17 mouse cellular contexts compared by ENCODE assay signal in genomic region chr5:68353211-68353610, GRCm38 (mm10).
DNase-seq lines count a peak whose midpoint lies in the region; ATAC-seq lines count a peak whose summit lies in the region.
"Had no signal": no experiment of that assay in that cellular context is flagged by ENCODE, and none has a peak within 500 bp of the region (broad histone marks: within the 10 kb centered on the region; RNA-seq: fewer than 3 reads in every experiment).

No protein-coding gene starts in this region.

- DNase-seq in hindbrain, embryonic 14.5 days (ENCODE audit: low spot score) = no peak
- DNase-seq in hindbrain, embryonic 10.5 days (ENCODE audit: low spot score) = no peak
- peak; percentile 87 to 94 for DNase-seq in cerebellum, adult 18-20 months
- DNase-seq in cerebellum, postnatal 14 days = peak; percentile 87 to 92
- DNase-seq in retina, embryonic 14.5 days (ENCODE audit: low spot score) = peak; percentile 66
- DNase-seq in heart, adult 8-10 months (ENCODE audit: low spot score) = no peak
- no peak for DNase-seq in embryonic facial prominence, embryonic 10.5 days (ENCODE audit: low spot score)
- DNase-seq: heart, postnatal 36 days; layer of hippocampus, postnatal 36 days; lung, postnatal 10 days had no signal

- H3K9me3 ChIP-seq in hindbrain, embryonic 14.5 days (ENCODE audit: control insufficient read depth, low read length) = no peaks in the 10 kb centered on the region
- H3K9me3 ChIP-seq in hindbrain, embryonic 10.5 days = no peaks in the 10 kb centered on the region
- no peaks in the 10 kb centered on the region for H3K9me3 ChIP-seq in embryonic facial prominence, embryonic 10.5 days
- H3K9me3 ChIP-seq: embryonic facial prominence, embryonic 13.5 days; heart, embryonic 13.5 days; stomach, embryonic 15.5 days had no signal

- H3K4me1 ChIP-seq in hindbrain, embryonic 14.5 days (replicated peaks; ENCODE audit: control insufficient read depth, insufficient read depth, low read length) = no peaks in the 10 kb centered on the region
- H3K4me1 ChIP-seq in hindbrain, embryonic 10.5 days (replicated peaks) = no peaks in the 10 kb centered on the region
- peaks cover 3% of the 10 kb centered on the region for H3K4me1 ChIP-seq in embryonic facial prominence, embryonic 10.5 days
- H3K4me1 ChIP-seq: embryonic facial prominence, embryonic 13.5 days; heart, embryonic 13.5 days; stomach, embryonic 15.5 days had no signal

- H3K27ac ChIP-seq in hindbrain, embryonic 14.5 days = no peak overlapping the region
- no peak overlapping the region for H3K27ac ChIP-seq in hindbrain, embryonic 10.5 days
- H3K27ac ChIP-seq in embryonic facial prominence, embryonic 10.5 days (replicated peaks) = no peak overlapping the region
- H3K27ac ChIP-seq: embryonic facial prominence, embryonic 13.5 days; heart, embryonic 13.5 days; liver, embryonic 14.5 days; stomach, embryonic 15.5 days had no signal

- H3K4me2 ChIP-seq in hindbrain, embryonic 14.5 days (replicated peaks) = no peak overlapping the region
- H3K4me2 ChIP-seq: embryonic facial prominence, embryonic 13.5 days; heart, embryonic 13.5 days; stomach, embryonic 15.5 days had no signal

- H3K9ac ChIP-seq in hindbrain, embryonic 14.5 days = no peak overlapping the region
- H3K9ac ChIP-seq: embryonic facial prominence, embryonic 13.5 days; heart, embryonic 13.5 days; liver, embryonic 14.5 days; stomach, embryonic 15.5 days had no signal

- no peaks in the 10 kb centered on the region for H3K36me3 ChIP-seq in hindbrain, embryonic 14.5 days (replicated peaks; ENCODE audit: control insufficient read depth, insufficient read depth)
- H3K36me3 ChIP-seq in hindbrain, embryonic 10.5 days = no peaks in the 10 kb centered on the region
- no peaks in the 10 kb centered on the region for H3K36me3 ChIP-seq in embryonic facial prominence, embryonic 10.5 days (replicated peaks)
- H3K36me3 ChIP-seq: embryonic facial prominence, embryonic 13.5 days; heart, embryonic 13.5 days; stomach, embryonic 15.5 days had no signal

- ATAC-seq in hindbrain, embryonic 14.5 days (ENCODE audit: low FRiP score) = peak; percentile 60
- ATAC-seq: activated CD4-positive, CD25-positive, alpha-beta regulatory T cell, adult 4 months; intestine, postnatal 0 days; Patski had no signal

- whole genome bisulfite sequencing in hindbrain, embryonic 14.5 days = 69% methylated on average over 4 of the region's 4 CpGs
- WGBS in hindbrain, embryonic 10.5 days = 63% methylated on average over 4 of the region's 4 CpGs
- WGBS in embryonic facial prominence, embryonic 10.5 days = 83% methylated on average over 4 of the region's 4 CpGs

- H3K27me3 ChIP-seq in hindbrain, embryonic 14.5 days (ENCODE audit: control insufficient read depth, insufficient read depth, low read length) = no peaks in the 10 kb centered on the region
- H3K27me3 ChIP-seq in hindbrain, embryonic 10.5 days (ENCODE audit: insufficient read depth, poor library complexity, severe bottlenecking) = no peaks in the 10 kb centered on the region
- H3K27me3 ChIP-seq in embryonic facial prominence, embryonic 10.5 days (replicated peaks; ENCODE audit: low read depth, poor library complexity, severe bottlenecking) = no peaks in the 10 kb centered on the region
- H3K27me3 ChIP-seq: embryonic facial prominence, embryonic 13.5 days; heart, embryonic 13.5 days; stomach, embryonic 15.5 days had no signal

- H3K4me3 ChIP-seq in hindbrain, embryonic 14.5 days (replicated peaks; ENCODE audit: low read length) = no peak overlapping the region
- H3K4me3 ChIP-seq in hindbrain, embryonic 10.5 days = no peak overlapping the region
- H3K4me3 ChIP-seq in embryonic facial prominence, embryonic 10.5 days = no peak overlapping the region
- H3K4me3 ChIP-seq: embryonic facial prominence, embryonic 13.5 days; heart, embryonic 13.5 days; stomach, embryonic 15.5 days had no signal

Comparison
In these comparisons a context has a peak if more than half of its experiments do, and no peak if none do; other contexts are left out.
1. DNase-seq: peak in cerebellum, adult 18-20 months (2 of 2), cerebellum, postnatal 14 days (2 of 2) and retina, embryonic 14.5 days (single experiment); none in hindbrain, embryonic 14.5 days (single experiment), hindbrain, embryonic 10.5 days (single experiment), heart, adult 8-10 months (single experiment) and embryonic facial prominence, embryonic 10.5 days (single experiment).